Mouse (Mus musculus) embryo, embryonic 10.5 days (tissue): ENCODE data around the gene Scel.
"Not testable (repeated sequence)": the region's sequence is repeated elsewhere in the genome, so short reads cannot be mapped to it uniquely, and the experiment has no call there.

ENCODE experiments used
- DNase-seq: peaks from one replicate; pipeline ENCODE4 v3.0.0-alpha.2; 2015; ENCODE audit warnings: low spot score

Gene Scel

DNA sequence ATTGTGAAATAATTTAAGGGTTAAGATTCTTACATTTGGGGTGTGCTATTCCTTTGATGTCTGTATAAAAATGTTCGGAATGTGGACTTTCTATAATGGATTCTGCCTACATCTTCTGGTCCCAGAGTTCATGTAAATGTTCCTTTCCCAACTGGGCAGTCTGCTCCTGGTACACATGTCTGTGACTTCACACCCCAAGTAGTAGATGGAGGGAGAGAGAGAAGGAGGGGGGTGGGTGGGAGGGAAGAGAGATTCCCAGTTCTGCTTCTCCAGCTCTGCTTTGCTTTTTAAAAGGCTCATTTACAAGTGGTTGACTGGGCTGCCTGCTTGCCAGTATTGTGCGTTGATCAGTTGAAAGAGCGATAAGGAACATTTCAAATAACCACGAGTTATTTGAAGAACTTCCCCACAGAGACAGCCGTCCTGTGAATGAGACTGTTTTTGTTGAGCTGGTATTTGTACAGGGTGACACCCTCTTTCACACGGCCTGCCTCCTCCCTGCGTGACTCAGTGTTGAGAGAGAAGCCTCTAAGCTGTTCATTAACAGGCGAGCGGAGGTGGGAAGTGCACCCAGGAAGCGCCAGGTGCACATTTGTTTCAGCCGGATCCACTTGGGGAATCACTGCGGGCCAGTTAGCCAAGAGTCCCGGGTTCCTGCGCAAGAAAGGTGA lies at the start of gene Scel:
Scel (plus strand) TSS at position 541 of the 671 bp plus-strand sequence.
- DNase-seq, result no peak

DNA sequence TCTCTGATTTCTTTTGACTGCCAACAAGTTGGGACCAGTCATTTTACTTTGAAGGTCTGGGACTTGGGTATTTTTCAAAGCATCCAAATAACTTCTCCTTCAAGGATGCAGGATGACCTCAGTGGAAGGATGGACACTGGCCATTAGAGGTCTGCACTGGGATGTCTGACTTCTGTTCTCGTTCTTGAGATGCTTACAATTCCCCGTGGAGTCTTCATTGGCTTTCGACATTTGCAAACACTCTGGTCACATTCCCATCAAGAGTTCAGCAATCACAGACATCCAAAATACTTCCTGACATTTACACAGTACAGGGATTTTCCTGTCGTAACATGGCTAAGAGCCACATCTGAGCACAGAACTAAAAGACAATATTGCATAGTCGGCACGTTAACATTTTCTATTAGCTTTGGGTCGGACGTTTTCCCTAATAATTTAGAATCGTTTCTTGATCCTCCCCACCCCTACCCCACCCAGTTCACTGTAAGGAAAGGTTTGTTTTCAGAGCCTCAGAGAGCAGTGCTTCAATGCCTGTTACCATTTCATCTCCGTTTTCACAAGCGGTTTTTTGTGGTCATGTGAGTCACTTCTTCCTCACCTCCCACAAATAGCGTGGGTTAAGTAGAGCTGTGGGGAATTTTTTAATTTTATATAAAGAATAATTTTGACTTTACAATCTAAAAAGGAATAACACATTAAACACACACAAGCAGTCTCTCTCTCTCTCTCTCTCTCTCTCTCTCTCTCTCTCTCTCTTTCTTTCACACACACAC lies 44.3 kb upstream of the Scel start:
- no peak for DNase-seq

DNA sequence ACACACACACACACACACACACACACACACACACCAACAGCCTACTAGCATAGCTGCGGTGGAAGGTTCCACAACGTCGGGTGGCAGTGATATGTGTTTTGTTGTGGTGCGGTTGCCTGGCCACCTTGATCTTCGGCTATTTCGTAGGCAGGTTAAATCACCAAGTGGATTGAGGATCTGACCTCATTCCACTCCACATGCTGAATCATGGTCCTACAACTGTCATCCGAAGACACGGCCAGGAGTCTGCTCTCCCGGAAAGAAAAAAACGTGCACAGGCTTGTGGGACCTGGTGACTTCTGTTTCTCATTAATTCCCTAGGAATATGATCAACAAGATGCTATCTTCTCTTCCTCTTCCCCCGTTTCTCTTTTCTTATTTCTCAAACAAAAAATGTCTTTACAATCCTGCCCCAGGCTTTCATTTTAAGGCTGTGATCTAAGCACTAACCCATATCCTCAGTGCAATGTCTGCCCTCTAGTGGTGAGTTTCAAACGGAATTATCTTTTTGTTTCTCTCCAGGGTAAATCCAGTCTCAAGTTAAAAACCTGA lies 43.6 kb upstream of the Scel start:
- peak; percentile 92 for DNase-seq

DNA sequence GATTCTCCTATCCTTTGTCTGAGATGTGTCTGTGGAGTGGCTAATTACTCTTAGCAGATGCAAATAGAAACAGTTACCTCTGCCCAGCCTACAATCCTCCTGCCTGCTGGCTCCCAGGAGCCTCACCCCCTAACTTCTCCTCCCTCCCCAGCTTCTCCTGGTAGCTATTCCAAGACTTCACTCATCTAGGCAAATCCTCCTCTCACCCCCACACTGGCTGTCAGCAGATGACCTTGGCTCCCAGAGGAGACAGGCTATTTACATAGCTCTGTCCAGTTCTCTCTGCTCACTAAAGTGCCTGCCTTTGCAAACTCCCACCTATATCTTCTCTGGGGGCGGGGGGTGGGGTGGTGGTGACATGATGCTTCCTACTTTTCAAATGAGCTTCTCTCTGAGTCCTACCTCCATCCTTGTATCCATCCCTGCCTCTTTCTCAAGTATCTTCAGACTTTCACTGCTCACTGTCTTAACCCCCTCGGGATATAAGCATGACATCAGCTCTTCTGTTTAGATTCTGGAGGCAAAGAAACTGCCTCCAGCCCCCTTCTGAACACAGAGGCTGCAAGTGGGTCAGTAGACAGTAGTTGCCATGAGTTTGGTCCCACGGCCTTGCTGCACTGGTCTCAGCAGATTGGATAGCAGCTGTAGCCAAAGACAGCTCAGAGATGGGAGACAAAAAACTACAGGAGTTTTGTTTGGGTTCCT lies 41.9 kb upstream of the Scel start:
- no peak for DNase-seq

DNA sequence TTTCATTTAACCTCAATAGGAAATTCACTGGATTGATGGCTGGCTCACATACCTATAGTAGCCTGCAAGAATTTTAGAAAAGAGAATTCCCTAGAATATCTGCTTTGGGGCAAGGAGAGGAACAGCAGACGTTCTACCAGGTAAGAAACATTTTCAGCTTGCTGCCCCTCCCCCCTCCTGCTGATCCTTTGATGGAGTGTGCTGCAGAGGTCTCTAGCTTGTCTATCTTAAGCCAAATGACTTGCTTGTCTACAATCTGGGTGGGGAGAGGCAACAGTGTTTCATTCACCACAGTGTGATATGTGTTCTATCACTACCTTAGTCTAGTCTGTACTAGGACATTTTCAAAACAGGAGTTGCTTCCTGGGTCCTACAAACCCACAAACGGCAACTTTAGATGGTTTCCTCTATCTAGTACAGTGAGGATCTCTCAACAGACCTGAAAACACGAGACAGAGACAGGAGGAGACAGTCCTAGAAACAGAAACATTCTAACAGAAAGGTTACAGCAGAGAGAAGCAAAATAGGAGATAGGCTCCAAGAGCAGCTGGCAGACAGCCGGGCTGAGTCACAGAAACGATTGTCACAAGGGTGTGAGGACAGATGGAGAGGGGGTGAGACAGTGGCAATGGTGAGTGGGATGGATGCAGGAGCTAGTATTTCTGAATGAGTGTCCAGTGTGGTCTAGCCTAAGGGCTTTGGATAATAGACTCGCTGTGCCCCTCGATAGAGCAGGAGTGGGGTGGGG lies 41.2 kb upstream of the Scel start:
- DNase-seq, result no peak

DNA sequence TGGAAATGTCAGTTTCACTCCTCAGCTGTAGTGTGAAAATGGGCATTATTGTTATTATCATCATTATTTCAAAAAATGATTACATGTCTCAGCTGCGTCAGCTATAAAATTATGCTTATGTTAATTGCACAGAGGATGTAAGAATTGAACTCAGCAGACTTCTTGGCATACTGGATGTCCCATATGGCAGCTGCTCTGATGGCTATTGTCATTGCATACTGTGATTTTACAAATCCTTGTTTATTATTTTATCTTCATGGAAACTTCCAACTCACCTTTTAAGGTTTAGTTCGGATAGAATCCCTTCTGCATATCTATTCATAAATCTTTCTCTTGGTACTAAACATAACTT lies 40.6 kb upstream of the Scel start:
- DNase-seq, result no peak

DNA sequence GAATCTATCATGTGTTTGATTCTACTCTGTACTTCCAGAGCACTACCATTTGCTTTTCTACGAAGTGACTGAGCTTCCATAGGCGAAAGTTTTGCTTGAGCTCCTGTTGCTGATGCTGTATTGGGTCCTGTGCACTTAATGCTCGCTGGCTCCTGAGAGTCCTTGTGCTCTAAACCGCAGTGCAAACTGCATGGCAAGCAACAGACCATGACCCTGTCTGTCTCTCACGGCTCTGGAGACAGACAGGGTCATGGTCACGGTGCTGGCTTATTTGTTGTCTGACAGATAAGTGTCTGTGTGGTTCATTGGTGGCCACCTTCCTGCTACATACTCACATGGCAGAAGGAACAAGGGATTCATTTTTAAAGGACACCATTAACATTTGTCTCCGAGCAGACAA lies 37.8 kb upstream of the Scel start:
- DNase-seq, result no peak

DNA sequence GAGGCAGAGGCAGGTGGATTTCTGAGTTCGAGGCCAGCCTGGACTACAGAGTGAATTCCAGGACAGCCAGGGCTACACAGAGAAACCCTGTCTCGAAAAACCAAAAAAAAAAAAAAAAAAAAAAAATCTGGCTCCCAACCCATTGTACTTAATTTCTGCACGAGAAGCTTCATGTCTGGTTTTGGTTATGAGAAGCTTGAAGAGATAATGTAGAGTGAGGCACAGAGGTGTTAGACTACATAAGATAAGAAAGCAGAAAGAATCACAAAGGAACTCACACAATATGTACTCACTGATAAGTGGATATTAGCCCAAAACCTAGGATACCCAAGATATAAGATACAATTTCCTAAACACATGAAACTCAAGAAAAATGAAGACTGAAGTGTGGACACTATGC lies 36.9 kb upstream of the Scel start:
- DNase-seq, result not testable (repeated sequence)

DNA sequence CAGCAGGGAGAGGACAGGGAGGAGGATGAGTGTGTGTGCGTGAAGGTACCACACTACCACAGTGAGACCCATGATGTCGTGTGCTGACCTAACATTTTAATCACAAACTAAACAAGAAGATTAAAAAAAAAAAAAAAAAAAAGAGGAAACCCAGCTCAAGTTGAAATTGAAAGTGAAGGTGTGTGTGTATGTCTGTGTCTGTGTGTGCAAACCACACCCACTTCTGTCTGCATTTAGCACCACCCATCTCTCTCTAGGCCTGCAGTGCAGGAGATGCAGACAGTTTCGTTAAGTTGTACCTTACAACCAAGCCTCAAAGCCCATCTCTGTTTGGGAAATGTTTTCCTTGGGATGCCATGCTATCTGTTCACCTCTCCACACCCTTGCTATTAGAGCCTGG lies 35.9 kb upstream of the Scel start:
- DNase-seq, result no peak

DNA sequence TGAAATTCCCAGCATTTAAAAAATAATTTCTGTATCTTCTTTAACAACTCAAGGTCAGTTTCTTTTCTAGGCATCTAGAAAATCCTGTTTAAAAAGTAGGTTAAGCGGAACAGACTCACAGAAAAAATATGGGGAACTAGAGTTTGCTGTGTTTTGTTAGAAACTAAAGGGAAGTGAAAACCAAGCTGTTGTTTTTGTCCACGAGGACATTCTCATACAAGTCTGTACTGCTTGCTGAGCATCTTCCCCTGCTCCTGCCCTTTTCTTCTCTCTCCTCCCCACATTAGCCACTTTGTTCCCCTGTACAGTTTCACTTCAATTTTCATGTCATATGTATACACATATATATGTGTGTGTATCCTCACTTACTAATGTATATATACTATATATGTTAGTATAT lies 35.2 kb upstream of the Scel start:
- DNase-seq, result no peak

DNA sequence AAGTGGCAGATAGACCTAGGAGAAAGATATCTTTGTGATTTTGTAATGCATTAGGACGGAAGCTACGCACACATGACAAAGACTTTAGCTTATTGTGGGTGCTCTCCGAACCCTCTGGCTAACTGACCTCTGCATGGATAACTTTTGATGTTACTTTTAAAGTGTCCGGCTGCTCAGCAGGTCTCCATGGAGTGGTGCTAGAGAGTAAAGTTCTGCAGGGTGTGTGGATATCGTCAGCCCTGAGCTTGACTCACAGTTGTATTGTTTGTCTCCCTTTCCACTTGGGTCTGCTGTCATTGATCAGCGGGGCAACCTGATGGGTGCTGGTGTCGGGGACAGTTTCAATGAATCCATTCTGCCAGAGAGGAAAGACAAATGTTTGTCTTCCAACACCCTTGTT lies 33.7 kb upstream of the Scel start:
- DNase-seq, result peak; percentile 21

DNA sequence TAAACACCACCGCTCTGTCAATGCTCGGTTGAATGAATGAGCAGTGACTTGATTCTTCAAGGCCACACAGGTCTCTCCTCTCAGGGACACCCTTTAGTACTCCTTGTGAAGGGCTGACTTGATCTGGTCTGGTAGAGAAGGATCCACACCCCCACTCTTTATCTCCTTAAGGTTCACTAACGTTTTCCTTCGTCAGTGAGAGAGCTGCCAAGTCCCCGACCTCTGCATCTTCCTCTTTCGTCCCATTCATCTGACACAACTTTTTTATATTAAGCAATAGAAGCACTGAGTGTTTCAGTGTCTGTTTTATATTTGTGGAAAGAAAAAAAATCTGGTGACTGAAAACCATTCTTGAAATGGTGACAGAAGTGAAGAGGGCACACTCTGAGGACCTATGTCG lies 31.6 kb upstream of the Scel start:
- no peak for DNase-seq

DNA sequence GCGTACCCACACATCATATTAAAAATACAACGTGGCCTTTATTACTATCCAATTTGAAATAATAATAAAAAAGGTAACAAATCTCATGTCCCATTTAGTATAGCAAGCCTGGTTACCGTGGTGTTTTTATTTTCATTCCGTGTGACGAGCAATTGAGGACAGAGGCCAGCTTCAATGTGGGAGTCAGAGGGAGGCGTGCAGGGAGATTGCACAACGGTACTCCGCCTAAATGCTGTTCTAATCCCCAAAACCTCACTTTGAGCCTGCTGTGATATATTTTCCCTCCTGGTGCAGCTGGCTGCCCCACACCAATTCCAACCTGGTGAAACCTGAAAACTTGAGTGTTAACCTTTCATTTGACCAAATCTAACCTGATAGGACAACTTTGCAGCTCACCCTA lies 27.5 kb upstream of the Scel start:
- no peak for DNase-seq

DNA sequence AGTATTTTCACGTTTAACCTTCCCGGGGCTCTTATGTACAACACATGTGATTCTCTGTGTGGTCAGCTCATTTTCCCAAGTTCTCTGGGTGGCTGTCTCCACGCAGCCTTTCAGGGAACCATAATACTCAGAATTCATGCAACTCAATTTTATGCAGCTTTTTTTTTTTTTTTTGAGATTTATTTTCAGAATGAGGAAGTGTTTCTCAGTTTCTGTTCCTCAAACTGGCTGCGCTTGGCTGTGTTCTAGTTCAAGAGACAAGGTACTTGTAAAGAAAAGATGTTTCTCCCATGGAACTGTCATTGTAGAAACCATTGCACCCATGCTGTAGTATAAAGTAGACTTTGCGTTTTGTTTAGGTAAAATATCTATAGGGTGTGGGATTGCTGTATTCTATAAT lies 26.2 kb upstream of the Scel start:
- no peak for DNase-seq

DNA sequence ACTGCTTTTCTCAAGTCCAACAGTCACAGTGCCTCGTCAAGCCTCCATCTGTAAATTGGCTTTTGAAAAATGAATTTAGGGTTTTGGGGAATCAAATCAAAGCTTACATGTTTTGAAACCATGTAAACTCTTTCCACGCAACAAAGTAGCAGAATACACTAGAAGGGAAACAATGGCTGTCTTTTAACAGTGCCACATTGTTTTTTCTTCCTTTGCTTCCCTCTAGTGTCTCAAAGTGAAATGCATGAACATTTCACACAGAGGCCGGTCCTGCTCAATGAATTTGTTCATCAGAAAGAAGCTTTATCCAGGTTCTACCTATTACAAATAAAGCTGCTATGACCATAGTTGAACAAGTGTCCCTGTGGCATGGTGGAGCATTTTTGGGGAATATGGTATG lies 24.5 kb upstream of the Scel start:
- no peak for DNase-seq

DNA sequence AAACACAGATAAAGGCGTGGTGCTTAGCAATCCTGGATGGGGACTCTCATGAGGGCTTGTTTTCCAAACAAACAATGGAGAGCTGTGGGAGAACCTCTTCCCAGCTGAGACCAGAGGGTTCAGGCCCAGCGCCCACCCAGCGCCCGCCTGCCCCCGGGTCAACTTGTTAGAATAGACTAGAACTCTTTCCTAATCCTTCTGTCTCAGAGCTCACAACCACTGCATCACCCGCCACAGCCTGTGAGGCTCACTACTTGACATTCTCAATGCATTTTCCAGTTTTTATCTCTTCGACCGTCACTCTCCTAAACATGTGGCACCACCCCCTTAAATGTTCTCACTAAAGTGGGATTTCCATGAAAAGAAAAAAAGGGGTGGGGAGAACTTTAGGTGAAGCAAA lies 14.9 kb upstream of the Scel start:
- no peak for DNase-seq

DNA sequence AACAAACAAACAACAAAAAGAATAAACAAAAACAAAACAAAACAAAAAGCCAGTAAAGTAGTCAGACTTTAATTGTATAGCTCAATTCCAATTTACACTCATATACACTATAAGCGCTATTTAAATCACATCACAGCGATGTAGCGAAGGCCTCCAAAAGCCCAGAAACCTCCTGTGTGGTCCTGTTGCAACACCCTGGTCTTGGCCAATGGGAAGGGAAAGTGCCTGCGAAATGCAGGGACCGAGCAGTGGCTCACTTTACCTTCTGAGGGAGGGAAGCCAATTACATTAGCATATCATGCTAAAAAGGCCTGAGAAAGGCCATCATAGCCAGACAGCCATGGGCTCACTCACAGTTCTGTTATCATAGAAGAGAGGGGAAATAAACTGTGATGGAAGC lies 14.5 kb upstream of the Scel start:
- no peak for DNase-seq

DNA sequence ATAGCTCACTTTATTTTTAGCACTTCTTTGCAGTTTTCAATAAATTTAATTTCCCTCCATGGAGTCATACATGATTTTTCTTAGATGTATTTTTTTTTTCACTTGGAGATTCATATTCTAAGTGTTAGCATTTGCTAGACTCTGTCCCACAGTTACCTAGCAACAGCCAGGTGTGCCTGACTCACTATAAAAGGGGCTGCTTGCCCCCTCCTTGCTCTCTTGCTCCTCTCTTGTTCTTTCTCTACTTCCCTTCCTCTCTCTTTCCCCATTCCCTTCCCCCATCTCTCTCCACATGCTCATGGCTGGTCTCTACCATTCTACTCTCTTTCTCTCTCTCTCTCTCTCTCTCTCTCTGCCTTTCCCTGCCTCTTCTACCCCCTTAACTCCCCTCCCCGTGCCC lies 14.1 kb upstream of the Scel start:
- no peak for DNase-seq

DNA sequence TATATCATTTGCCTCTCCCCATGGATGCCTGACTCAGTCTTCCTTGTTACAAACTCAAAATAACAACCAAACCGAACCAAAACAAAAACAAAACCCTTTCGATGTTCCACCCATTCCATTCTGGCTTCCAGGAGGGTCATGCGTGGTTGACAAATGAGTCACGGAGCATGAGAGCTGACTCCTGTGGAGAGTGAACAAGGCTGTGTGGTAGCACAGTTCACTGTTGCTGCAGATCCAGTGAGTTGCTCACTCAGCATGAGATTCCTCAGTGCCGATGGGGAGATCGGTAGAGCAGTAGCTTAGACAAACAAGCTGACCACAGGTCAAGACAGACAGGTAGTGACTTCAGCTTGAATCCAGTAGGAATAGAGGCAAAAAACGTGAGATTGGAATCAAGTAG lies 12.8 kb upstream of the Scel start:
- DNase-seq, result no peak

DNA sequence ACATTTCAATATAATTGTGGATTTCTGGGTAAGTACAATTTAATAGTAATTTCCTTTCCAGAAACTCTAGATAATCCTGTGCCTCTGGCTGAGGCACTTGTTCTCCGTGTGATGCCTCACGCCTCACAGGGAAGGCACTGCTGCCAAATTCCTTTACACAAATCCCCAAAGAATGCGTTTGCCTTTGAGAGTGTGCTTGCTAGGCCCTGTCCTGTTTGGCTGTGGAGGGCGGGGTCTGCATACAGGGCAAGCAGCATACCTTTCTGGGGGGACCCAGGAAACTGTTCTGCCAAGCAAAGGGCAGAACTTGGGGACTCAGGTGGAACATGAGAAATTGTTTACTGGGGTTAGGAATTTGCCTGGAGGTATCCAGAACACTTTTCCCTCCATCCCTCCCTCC lies 12.2 kb upstream of the Scel start:
- no peak for DNase-seq

DNA sequence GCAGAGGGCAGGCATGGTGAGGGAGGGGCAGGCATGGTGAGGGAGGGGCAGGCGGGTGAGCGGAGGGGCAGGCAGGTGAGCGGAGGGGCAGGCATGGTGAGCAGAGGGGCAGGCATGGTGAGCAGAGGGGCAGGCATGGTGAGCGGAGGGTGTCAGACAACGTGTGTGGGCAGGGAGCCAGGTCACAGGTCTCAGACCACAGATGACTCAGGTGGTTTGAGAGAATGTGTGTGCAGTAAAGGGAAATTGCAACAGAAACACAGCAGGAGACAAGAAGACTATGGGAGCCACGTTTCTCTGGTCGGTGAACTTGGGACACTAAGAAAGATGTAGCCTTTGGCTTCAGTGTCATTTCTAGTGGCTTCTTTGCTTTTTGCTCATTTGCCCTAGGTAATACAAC lies 8.6 kb upstream of the Scel start:
- no peak for DNase-seq

DNA sequence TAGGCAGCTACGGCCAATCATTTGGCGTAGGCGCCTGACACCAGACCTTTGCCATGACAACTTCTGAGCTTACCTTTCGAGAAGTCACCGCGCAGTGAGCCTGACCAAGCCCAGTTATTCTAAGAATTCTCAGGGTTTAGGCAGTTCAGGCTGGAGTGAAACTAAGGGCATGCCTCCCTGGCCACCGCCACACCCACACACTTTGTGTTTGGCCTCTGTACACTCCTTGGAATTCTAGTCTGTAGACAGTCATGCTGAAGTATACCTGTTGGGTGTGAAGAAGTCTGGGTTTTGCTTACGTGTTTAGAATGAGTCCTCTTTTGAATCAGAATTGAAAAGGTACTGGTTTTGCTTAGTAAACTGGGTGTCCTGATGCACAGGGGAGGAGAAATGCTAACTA lies 3.6 kb upstream of the Scel start:
- no peak for DNase-seq

DNA sequence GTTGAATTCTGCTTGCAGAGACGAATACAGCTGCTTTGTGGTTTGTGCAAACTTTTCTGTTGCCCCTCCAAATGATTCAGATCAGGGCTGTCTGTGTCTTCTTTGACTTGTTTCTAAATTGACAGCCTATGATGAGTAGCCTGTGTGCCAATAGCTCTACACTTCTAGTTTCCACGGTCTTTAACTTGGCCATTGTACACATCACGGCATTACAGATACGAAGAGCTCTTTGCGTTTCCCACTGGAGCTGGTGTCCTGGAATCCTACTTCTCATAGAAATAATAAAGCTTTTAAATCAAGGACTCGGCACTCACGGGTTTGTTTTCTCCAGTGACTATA lies 300 bp downstream of the Scel start:
- no peak for DNase-seq
